Mouse (Mus musculus) cortical plate, adult 2 months (tissue): ENCODE results near the gene Tom1l1.

ENCODE experiments used
- CTCF ChIP-seq: fragments of 200-500 bp; IDR thresholded peaks from 2 replicates; pipeline ENCODE4 v1.5.1; 2011; ENCODE audit warnings: mild to moderate bottlenecking, control low read depth, low read length; ENCODE audit not compliant: insufficient read depth; ENCODE audit errors: extremely low read depth
- POLR2A ChIP-seq: fragments of 200-500 bp; IDR thresholded peaks from 2 replicates; pipeline ENCODE4 v1.6.1; 2011; ENCODE audit warnings: mild to moderate bottlenecking, low read length, control low read depth; ENCODE audit not compliant: insufficient read depth; ENCODE audit errors: extremely low read depth

- TF ChIP-seq POLR2A: no peak
- no peak for TF ChIP-seq CTCF
These were observed 37.8 kb downstream of the Tom1l1 start for GRCm38 (mm10) chr11:90650231-90650885.
